1 mouse cellular context compared by ENCODE assay signal in the genomic region with DNA sequence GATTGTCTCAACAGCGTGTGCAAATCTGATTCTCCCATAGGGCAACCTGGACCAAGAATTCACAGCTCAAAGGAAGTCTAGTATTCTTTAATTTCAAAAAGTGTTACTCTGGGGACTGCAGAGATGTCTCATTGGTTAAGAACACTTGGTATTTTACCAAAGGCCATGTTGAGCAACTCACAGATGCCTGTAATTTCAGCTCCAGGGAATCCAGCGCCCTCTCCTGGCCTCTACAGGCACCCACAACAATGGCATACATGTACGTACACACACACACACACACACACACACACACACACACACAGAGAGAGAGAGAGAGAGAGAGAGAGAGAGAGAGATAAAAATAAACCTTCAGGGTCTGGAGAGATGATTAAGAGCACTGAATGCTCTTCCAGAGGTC.
TF ChIP-seq lines count a peak whose summit lies in the region.

No protein-coding gene starts in this region.

TF ChIP-seq in MEL, 35 proteins besides CTCF, POLR2A, EP300 and RAD21:
- TF ChIP-seq TAL1 (IDR thresholded peaks at IDR 0.05; ENCODE audit: low read length) (no peak), RCOR1 (IDR thresholded peaks at IDR 0.05; ENCODE audit: low read depth, low read length) (no peak), MAX (IDR thresholded peaks at IDR 0.05; ENCODE audit: low read length) (no peak), ZMIZ1 (IDR thresholded peaks at IDR 0.05; ENCODE audit: low read depth, low read length) (no peak), ZKSCAN1 (IDR thresholded peaks at IDR 0.05; ENCODE audit: low read depth, low read length) (no peak), HCFC1 (IDR thresholded peaks at IDR 0.05; ENCODE audit: low read depth, low read length) (no peak)
